Mouse (Mus musculus) cortical plate, adult 2 months (tissue): ENCODE measurements around the gene Sipa1l2.

Source experiments
- CTCF ChIP-seq: fragments of 200-500 bp; IDR thresholded peaks from 2 replicates; pipeline ENCODE4 v1.5.1; 2011; ENCODE audit warnings: mild to moderate bottlenecking, control low read depth, low read length; ENCODE audit not compliant: insufficient read depth; ENCODE audit errors: extremely low read depth
- POLR2A ChIP-seq: fragments of 200-500 bp; IDR thresholded peaks from 2 replicates; pipeline ENCODE4 v1.6.1; 2011; ENCODE audit warnings: mild to moderate bottlenecking, low read length, control low read depth; ENCODE audit not compliant: insufficient read depth; ENCODE audit errors: extremely low read depth

- TF ChIP-seq CTCF (no peak), POLR2A (no peak)
Measured at GRCm38 (mm10) chr8:125570389-125570788, 781 bp upstream of the Sipa1l2 start.
